Mouse (Mus musculus) kidney, embryonic 16.5 days (tissue): Measurements from ENCODE around the gene Nrk. TPM values are rescaled to one million over a fixed set of nuclear protein-coding genes. Genes with fewer than 3 reads are reported as not detected.

Source experiments
- ATAC-seq: fragments of 200-750 bp; cut with Nextera tagmentation; 2 replicates; pipeline ENCODE4 v1.8.0; 2017; ENCODE audit warnings: moderate TSS enrichment; ENCODE audit not compliant: low FRiP score, low TSS enrichment
- H3K27ac ChIP-seq: fragments of 300-500 bp; sonication (generic); 2 replicates; pipeline ENCODE4 v1.5.1; 2014; ENCODE audit warnings: low read length
- H3K27me3 ChIP-seq: fragments of 300-500 bp; sonication (generic); 2 replicates; pipeline ENCODE4 v1.6.1; 2014; ENCODE audit warnings: low read length, control low read depth, mixed read lengths; ENCODE audit not compliant: insufficient read depth
- H3K36me3 ChIP-seq: fragments of 300-500 bp; sonication (generic); 2 replicates; pipeline ENCODE4 v1.6.1; 2014; ENCODE audit warnings: low read length, control low read depth, mixed read lengths; ENCODE audit not compliant: insufficient read depth
- H3K4me1 ChIP-seq: fragments of 300-500 bp; sonication (generic); 2 replicates; pipeline ENCODE4 v1.6.1; 2014; ENCODE audit warnings: low read length, control low read depth, mixed read lengths; ENCODE audit not compliant: insufficient read depth
- H3K4me2 ChIP-seq: fragments of 300-500 bp; sonication (generic); replicated peaks from 2 replicates; pipeline ENCODE4 v1.6.1; 2014; ENCODE audit warnings: low read depth, low read length
- H3K4me3 ChIP-seq: fragments of 300-500 bp; sonication (generic); 2 replicates; pipeline ENCODE4 v1.5.1; 2014; ENCODE audit warnings: mild to moderate bottlenecking, low read length
- H3K9ac ChIP-seq: fragments of 300-500 bp; sonication (generic); replicated peaks from 2 replicates; pipeline ENCODE4 v1.6.1; 2014; ENCODE audit warnings: low read length
- H3K9me3 ChIP-seq: fragments of 300-500 bp; sonication (generic); 2 replicates; pipeline ENCODE4 v1.6.1; 2016; ENCODE audit warnings: low read length, control low read depth
- WGBS: fragments of 180-500 bp; shearing (Covaris S2); extraction: QIAGEN DNeasy Blood & Tissue Kit; methylation state at CpG from one replicate; pipeline ENCODE4 v1.1.7; 2014; 5-methylcytosine and 5-hydroxymethylcytosine counted together
- polyA plus RNA-seq: library from polyadenylated mRNA; unstranded; fragments of >200 nt; fragmentation: Nextera tagmentation; extraction: Ambion mirVana; gene quantifications from 2 replicates; pipeline ENCODE4 v1.2.1, GENCODE M21; 2015

Nrk gene
- polyA plus RNA-seq, 1 experiment from 2014 or later: 9.2 TPM

DNA sequence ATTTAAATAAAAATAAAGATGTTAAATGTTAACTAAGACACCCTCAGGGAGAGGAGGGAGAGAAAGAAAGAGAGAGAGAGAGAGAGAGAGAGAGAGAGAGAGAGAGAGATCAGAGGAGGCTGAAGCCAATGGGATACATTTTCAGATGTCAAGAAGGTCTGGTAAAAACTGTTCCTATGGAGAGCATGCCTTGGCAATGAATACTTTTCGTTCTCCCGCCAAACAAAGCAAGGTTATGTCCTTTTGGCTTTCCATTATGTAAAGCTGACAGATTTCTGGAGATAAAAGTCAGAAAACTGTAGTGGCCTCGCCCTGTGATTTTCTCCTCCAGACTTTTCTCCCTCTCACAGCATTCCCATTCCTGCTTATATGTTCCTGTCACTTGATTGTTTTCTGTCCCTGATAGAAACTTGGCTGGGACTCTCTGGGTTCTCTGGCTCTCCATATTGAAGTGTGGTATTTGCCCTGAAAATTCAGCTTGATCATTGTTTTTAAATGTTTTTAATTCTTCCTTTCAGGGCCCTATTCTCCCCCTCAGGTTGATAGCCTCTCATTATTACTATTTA lies 112.4 kb downstream of the Nrk start:
- Histone ChIP-seq H3K27me3 (no peaks in the 10 kb centered on the region; the same call in 1 of the 2 replicates), H3K36me3 (no peaks in the 10 kb centered on the region), H3K4me1 (no peaks in the 10 kb centered on the region), H3K27ac (no peak overlapping the region), H3K9me3 (no peaks in the 10 kb centered on the region), H3K4me2 (no peak overlapping the region), H3K9ac (no peak overlapping the region), H3K4me3 (no peak overlapping the region)
- 44% methylated on average over 3 of the region's 3 CpGs for WGBS
- ATAC-seq: no peak

DNA sequence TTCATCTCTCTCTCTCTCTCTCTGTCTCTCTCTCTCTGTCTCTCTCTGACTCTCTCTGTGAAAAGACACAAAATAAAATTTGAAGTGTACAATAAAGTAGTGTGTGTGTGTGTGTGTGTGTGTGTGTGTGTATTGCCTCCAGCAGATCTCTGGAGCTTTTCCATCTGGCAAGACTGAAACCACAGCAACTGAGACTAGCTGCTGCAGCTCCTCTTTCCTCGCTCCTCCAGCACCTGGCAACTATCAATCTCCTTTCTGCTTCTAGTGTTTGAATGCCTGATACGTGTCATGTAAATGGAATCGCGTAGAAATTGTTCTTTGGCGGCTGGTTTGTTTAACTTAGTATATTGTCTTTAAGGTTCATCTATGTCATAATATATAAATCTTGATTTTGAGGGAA lies 113.1 kb downstream of the Nrk start:
- Histone ChIP-seq H3K4me1 (no peaks in the 10 kb centered on the region), H3K4me3 (no peak overlapping the region), H3K36me3 (no peaks in the 10 kb centered on the region), H3K9me3 (no peaks in the 10 kb centered on the region), H3K27ac (no peak overlapping the region), H3K9ac (no peak overlapping the region), H3K27me3 (no peaks in the 10 kb centered on the region; the same call in 1 of the 2 replicates), H3K4me2 (no peak overlapping the region)
- WGBS: 50% methylated on average over 5 of the region's 5 CpGs
- ATAC-seq: no peak

DNA sequence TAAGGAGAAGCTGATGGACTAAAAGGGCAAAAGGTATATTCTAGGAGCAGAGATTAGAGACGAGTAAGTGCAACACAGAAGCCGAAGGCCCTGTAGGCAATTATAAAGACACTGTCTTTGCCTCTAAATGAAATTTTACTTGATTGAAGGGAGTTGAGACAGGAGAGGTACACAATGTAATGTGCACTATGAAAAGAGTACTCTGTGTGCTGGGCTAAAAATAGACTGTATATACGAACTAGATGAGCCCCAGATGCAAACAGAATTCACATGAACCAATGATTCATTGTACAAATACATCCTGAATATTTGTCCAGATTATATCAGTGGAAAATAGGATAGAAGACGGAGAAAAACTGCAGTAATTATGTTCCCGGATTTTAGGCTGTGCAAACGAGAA lies 113.7 kb downstream of the Nrk start:
- Histone ChIP-seq H3K4me1 (no peaks in the 10 kb centered on the region), H3K36me3 (no peaks in the 10 kb centered on the region), H3K27ac (no peak overlapping the region), H3K27me3 (no peaks in the 10 kb centered on the region; the same call in 1 of the 2 replicates), H3K4me2 (no peak overlapping the region), H3K9me3 (no peaks in the 10 kb centered on the region), H3K4me3 (no peak overlapping the region), H3K9ac (no peak overlapping the region)
- ATAC-seq: no peak
- WGBS: 73% methylated on average over 6 of the region's 6 CpGs

DNA sequence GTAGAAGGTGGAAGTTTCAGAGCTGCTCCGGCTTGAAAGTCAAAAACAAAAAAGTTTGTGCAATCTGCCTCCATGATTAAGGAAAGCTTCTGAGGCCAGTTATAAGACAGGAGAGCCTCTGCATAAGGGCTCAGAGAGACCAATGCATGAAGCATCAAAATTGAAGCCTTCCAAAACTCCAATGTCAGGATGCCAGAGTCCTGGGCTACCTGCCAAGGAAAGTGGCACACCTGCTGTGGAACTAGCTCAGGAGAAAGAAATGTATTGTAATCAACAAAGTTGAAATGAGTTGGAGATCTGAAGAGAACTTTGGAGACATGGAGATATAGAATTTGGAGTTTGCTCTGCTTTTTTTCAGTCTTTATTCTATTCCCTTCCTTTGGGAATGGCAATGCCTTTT lies 123.4 kb downstream of the Nrk start:
- WGBS: 82% methylated on average over 1 of the region's 1 CpGs
- H3K4me2 ChIP-seq: no peak overlapping the region
- no peaks in the 10 kb centered on the region for H3K36me3 ChIP-seq
- H3K27me3 ChIP-seq: no peaks in the 10 kb centered on the region; the same call in 1 of the 2 replicates
- no peak overlapping the region for H3K9ac ChIP-seq
- H3K4me3 ChIP-seq: no peak overlapping the region
- H3K4me1 ChIP-seq: no peaks in the 10 kb centered on the region
- ATAC-seq: no peak
- H3K9me3 ChIP-seq: no peaks in the 10 kb centered on the region
- no peak overlapping the region for H3K27ac ChIP-seq

DNA sequence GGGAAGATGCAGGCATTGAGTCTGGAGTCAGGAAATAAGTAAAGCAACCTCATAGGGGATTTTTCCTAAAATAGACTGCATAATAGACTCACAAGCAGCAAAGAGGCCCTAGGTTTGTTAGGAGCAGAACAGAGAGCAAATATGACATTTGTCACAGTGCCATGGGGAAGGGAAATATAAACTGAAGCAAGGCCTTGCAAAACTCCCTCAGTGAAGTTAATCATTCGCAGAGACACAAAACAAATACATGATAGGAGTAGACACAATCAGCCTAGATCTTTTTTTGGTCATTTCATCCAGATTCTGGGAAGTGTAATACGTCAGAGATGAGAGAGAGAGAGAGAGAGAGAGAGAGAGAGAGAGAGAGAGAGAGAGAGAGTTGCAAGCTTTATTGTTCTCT lies 125.1 kb downstream of the Nrk start:
- no peaks in the 10 kb centered on the region for H3K4me1 ChIP-seq
- H3K36me3 ChIP-seq: no peaks in the 10 kb centered on the region
- H3K27me3 ChIP-seq: no peaks in the 10 kb centered on the region
- H3K9ac ChIP-seq: no peak overlapping the region
- H3K9me3 ChIP-seq: no peaks in the 10 kb centered on the region
- no peak overlapping the region for H3K4me2 ChIP-seq
- WGBS: 73% methylated on average over 2 of the region's 2 CpGs
- H3K4me3 ChIP-seq: no peak overlapping the region
- H3K27ac ChIP-seq: no peak overlapping the region
- no peak for ATAC-seq

DNA sequence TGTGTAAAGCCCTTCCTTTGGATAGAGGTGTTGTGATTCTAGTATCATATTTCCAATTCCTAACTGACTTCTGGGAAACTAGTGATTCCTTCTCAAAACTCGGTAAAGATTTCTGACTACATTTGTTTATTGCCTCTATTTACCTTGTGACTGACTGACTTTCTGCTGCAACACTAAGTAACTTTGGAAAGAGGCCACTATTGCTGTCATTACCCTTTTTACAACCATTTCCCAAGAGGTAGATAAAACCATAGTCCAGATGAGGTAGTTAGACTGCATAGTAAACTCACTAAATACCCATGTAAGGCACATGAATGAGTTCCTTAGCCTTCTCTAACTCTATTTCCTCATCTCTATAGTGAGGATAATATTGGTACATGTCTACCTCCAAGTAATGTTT lies 126.9 kb downstream of the Nrk start:
- Histone ChIP-seq H3K27me3 (no peaks in the 10 kb centered on the region), H3K27ac (no peak overlapping the region), H3K36me3 (no peaks in the 10 kb centered on the region), H3K9me3 (no peaks in the 10 kb centered on the region), H3K4me3 (no peak overlapping the region), H3K4me1 (no peaks in the 10 kb centered on the region), H3K4me2 (no peak overlapping the region), H3K9ac (no peak overlapping the region)
- 57% methylated on average over 1 of the region's 1 CpGs for WGBS
- ATAC-seq: no peak

DNA sequence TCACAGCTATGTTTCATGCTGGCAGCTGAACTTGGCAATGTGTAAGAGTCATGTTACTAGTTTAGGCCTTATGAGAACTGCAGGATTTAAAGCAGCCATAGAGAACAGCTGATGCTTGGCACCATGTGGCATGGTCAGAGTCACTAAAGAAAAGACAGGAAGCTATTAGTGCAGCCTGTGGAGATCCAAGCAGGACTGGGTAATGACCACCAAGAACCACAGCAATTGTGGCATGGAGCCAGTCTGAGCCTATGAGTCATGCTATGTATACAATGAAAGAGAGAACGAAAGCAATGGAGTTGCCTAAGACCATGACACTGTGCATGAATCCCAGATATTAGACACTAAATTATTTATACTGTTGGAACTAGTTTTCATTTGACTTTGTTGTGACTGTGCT lies 137.7 kb downstream of the Nrk start:
- Histone ChIP-seq H3K27me3 (peaks cover 6% of the 10 kb centered on the region; the same call in 1 of the 2 replicates), H3K4me1 (no peaks in the 10 kb centered on the region), H3K36me3 (no peaks in the 10 kb centered on the region), H3K4me3 (no peak overlapping the region), H3K9ac (no peak overlapping the region), H3K27ac (no peak overlapping the region), H3K4me2 (no peak overlapping the region), H3K9me3 (no peaks in the 10 kb centered on the region)
- peak; percentile 46; the same call in 1 of the 2 replicates for ATAC-seq
- WGBS: 61% methylated on average over 1 of the region's 1 CpGs

DNA sequence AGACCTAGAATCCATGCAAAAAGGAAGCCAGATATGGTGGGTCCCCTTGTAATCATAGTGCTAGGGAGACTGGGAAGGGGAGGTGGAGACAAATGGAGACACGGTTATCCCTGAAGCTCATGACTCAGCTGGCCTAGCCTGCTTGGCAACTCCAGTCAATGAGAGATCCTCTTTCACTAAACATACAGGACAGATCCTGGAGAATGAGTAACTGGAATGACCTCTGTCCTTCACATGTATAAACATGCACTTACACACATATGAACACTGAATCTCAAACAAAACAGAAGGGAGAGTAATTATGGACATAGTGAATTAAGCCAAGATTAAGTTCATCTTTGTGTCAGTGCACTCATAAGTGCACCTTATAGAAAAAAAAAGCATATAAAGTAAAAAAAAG lies 138.9 kb downstream of the Nrk start:
- Histone ChIP-seq H3K27me3 (peaks cover 6% of the 10 kb centered on the region; the same call in 1 of the 2 replicates), H3K9ac (no peak overlapping the region), H3K36me3 (no peaks in the 10 kb centered on the region), H3K4me3 (no peak overlapping the region), H3K9me3 (no peaks in the 10 kb centered on the region), H3K27ac (no peak overlapping the region), H3K4me2 (no peak overlapping the region), H3K4me1 (no peaks in the 10 kb centered on the region)
- no peak for ATAC-seq
- WGBS: 68% methylated on average over 1 of the region's 1 CpGs

Other genes with a start within 250 kb of the Nrk start
- not detected in 2 replicates for gene Serpina7, start 170.8 kb downstream of the Nrk start, polyA plus RNA-seq
- gene 4930513O06Rik, start 171.8 kb downstream of the Nrk start, polyA plus RNA-seq: not detected in 2 replicates